Mouse (Mus musculus) midbrain, postnatal 0 days (tissue): Measurements from ENCODE around the gene Krtap4-1. TPM values are rescaled to one million over a fixed set of nuclear protein-coding genes. Genes with fewer than 3 reads are reported as not detected.
"Not testable (repeated sequence)": the region's sequence is repeated elsewhere in the genome, so short reads cannot be mapped to it uniquely, and the experiment has no call there.

ENCODE experiments used
- ATAC-seq: fragments of 200-750 bp; cut with Nextera tagmentation; 2 replicates; pipeline ENCODE4 v1.8.0; 2017; ENCODE audit warnings: moderate number of reproducible peaks, mild to moderate bottlenecking, moderate TSS enrichment, moderate library complexity; ENCODE audit not compliant: low FRiP score
- DNase-seq: peaks from one replicate; pipeline ENCODE4 v3.0.0-alpha.2; 2015; ENCODE audit warnings: low spot score
- H3K27ac ChIP-seq: fragments of 300-500 bp; sonication (generic); 2 replicates; pipeline ENCODE4 v1.5.1; 2014; ENCODE audit warnings: low read depth, mild to moderate bottlenecking, low read length, mixed read lengths
- H3K27me3 ChIP-seq: fragments of 300-500 bp; sonication (generic); 2 replicates; pipeline ENCODE4 v1.6.1; 2014; ENCODE audit warnings: low read length, control low read depth, mixed read lengths; ENCODE audit not compliant: insufficient read depth
- H3K36me3 ChIP-seq: fragments of 300-500 bp; sonication (generic); 2 replicates; pipeline ENCODE4 v1.6.1; 2014; ENCODE audit warnings: low read length, control low read depth, mixed read lengths; ENCODE audit not compliant: insufficient read depth
- H3K4me1 ChIP-seq: fragments of 300-500 bp; sonication (generic); 2 replicates; pipeline ENCODE4 v1.6.1; 2014; ENCODE audit warnings: mild to moderate bottlenecking, control low read depth, antibody characterized with exemption, low read length, mixed read lengths; ENCODE audit not compliant: insufficient read depth
- H3K4me2 ChIP-seq: fragments of 300-500 bp; sonication (generic); 2 replicates; pipeline ENCODE4 v1.6.1; 2014; ENCODE audit warnings: low read depth, mild to moderate bottlenecking, low read length, mixed read lengths; ENCODE audit not compliant: poor library complexity, severe bottlenecking
- H3K4me3 ChIP-seq: fragments of 300-500 bp; sonication (generic); 2 replicates; pipeline ENCODE4 v1.5.1; 2014; ENCODE audit warnings: low read depth, mild to moderate bottlenecking, low read length, moderate library complexity
- H3K9ac ChIP-seq: fragments of 300-500 bp; sonication (generic); replicated peaks from 2 replicates; pipeline ENCODE4 v1.6.1; 2014; ENCODE audit warnings: mild to moderate bottlenecking, low read length, moderate library complexity, mixed read lengths; ENCODE audit not compliant: poor library complexity, severe bottlenecking
- H3K9me3 ChIP-seq: fragments of 300-500 bp; sonication (generic); 2 replicates; pipeline ENCODE4 v1.6.1; 2016; ENCODE audit warnings: low read length, control low read depth
- CTCF ChIP-seq: IDR thresholded peaks from 2 replicates; pipeline ENCODE4 v1.5.1; 2016; ENCODE audit warnings: antibody characterized with exemption, mild to moderate bottlenecking
- WGBS: fragments of 180-500 bp; shearing (Covaris S2); extraction: QIAGEN DNeasy Blood & Tissue Kit; methylation state at CpG from one replicate; pipeline ENCODE4 v1.1.7; 2014; 5-methylcytosine and 5-hydroxymethylcytosine counted together
- polyA plus RNA-seq: library from polyadenylated mRNA; unstranded; fragments of >200 nt; fragmentation: Nextera tagmentation; extraction: Ambion mirVana; gene quantifications from 2 replicates; pipeline ENCODE4 v1.2.1, GENCODE M21; 2015
- total RNA-seq: library from RNA; depleted of rRNA; stranded (reverse); fragments of >200 nt; gene quantifications from 2 replicates; pipeline ENCODE4 v1.2.3, GENCODE M21; 2014

The Krtap4-1 gene
- total and polyA plus RNA-seq, 2 experiments from 2014 or later = not detected

GRCm38 (mm10) chr11:99650136-99650535, 22.1 kb upstream of the Krtap4-1 start, which contains the start of gene Gm11555:
TSS of gene Gm11555 (minus strand) at chr11:99650236.
- H3K9ac ChIP-seq = no peak within 1 kb of the TSS
- H3K27ac ChIP-seq = no peak within 1 kb of the TSS
- H3K4me3 ChIP-seq = no peak within 1 kb of the TSS
- no peak for TF ChIP-seq CTCF
- no peaks in the 10 kb centered on the region for H3K27me3 ChIP-seq
- H3K4me1 ChIP-seq = no peaks in the 10 kb centered on the region
- no peaks in the 10 kb centered on the region for H3K36me3 ChIP-seq
- 88% methylated on average over 2 of the region's 2 CpGs for WGBS
- no peaks in the 10 kb centered on the region for H3K9me3 ChIP-seq
- DNase-seq = no peak
- ATAC-seq = no peak
- no peak within 1 kb of the TSS for H3K4me2 ChIP-seq

- Histone ChIP-seq H3K9ac (no peak overlapping the region), H3K9me3 (no peaks in the 10 kb centered on the region), H3K4me3 (no peak overlapping the region), H3K4me1 (no peaks in the 10 kb centered on the region), H3K4me2 (no peak overlapping the region), H3K27me3 (no peaks in the 10 kb centered on the region), H3K36me3 (no peaks in the 10 kb centered on the region), H3K27ac (no peak overlapping the region)
- ATAC-seq (no peak), DNase-seq (no peak)
- 91% methylated on average over 15 of the region's 15 CpGs for WGBS
- TF ChIP-seq CTCF = no peak
These were observed 18.4 kb upstream of the Krtap4-1 start for GRCm38 (mm10) chr11:99646444-99646843.

- no peak overlapping the region for H3K9ac ChIP-seq
- ATAC-seq = no peak
- no peak overlapping the region for H3K4me3 ChIP-seq
- H3K27ac ChIP-seq = no peak overlapping the region
- H3K27me3 ChIP-seq = no peaks in the 10 kb centered on the region
- WGBS = 74% methylated on average over 3 of the region's 3 CpGs
- H3K4me1 ChIP-seq = no peaks in the 10 kb centered on the region
- H3K4me2 ChIP-seq = no peak overlapping the region
- H3K9me3 ChIP-seq = no peaks in the 10 kb centered on the region
- no peaks in the 10 kb centered on the region for H3K36me3 ChIP-seq
- peak; percentile 31 for DNase-seq
- no peak for TF ChIP-seq CTCF
These were observed 16.3 kb upstream of the Krtap4-1 start for GRCm38 (mm10) chr11:99644351-99644750.

- WGBS = 85% methylated on average over 9 of the region's 9 CpGs
- H3K9me3 ChIP-seq, DNase-seq, H3K4me3 ChIP-seq, H3K36me3 ChIP-seq, H3K27ac ChIP-seq, H3K9ac ChIP-seq, H3K4me1 ChIP-seq, H3K4me2 ChIP-seq, H3K27me3 ChIP-seq, ATAC-seq: not testable (repeated sequence)
These were observed 15.6 kb upstream of the Krtap4-1 start, which contains the start of gene Krtap4-7 for GRCm38 (mm10) chr11:99643635-99644139. TSS of gene Krtap4-7 (minus strand) at chr11:99644089.

- no peak overlapping the region for H3K4me2 ChIP-seq
- DNase-seq = no peak
- H3K4me3 ChIP-seq = no peak overlapping the region
- 41% methylated on average over 1 of the region's 1 CpGs for WGBS
- no peaks in the 10 kb centered on the region for H3K4me1 ChIP-seq
- no peak for ATAC-seq
- TF ChIP-seq CTCF = no peak
- no peaks in the 10 kb centered on the region for H3K27me3 ChIP-seq
- H3K27ac ChIP-seq = no peak overlapping the region
- H3K9ac ChIP-seq = no peak overlapping the region
- no peaks in the 10 kb centered on the region for H3K36me3 ChIP-seq
- H3K9me3 ChIP-seq = no peaks in the 10 kb centered on the region
These were observed 12.9 kb upstream of the Krtap4-1 start for GRCm38 (mm10) chr11:99640926-99641325.

GRCm38 (mm10) chr11:99637086-99637485, 9.0 kb upstream of the Krtap4-1 start:
- 54% methylated on average over 1 of the region's 1 CpGs for WGBS
- Histone ChIP-seq H3K4me2 (no peak overlapping the region), H3K4me1 (no peaks in the 10 kb centered on the region), H3K27me3 (no peaks in the 10 kb centered on the region), H3K27ac (no peak overlapping the region), H3K9ac (no peak overlapping the region), H3K9me3 (no peaks in the 10 kb centered on the region), H3K36me3 (no peaks in the 10 kb centered on the region), H3K4me3 (no peak overlapping the region)
- DNase-seq (no peak), ATAC-seq (no peak)
- no peak for TF ChIP-seq CTCF
